Mouse (Mus musculus): Measurements from ENCODE around the gene Pkdcc. TPM values are rescaled to one million over a fixed set of nuclear protein-coding genes. Genes with fewer than 3 reads are reported as not detected.
A peak's percentile ranks its signal among the peaks of the same experiment; 100 is the strongest.

Gene Pkdcc
- polyA plus RNA-seq, 1 experiment from 2014 or later = 31.6 TPM

DNA sequence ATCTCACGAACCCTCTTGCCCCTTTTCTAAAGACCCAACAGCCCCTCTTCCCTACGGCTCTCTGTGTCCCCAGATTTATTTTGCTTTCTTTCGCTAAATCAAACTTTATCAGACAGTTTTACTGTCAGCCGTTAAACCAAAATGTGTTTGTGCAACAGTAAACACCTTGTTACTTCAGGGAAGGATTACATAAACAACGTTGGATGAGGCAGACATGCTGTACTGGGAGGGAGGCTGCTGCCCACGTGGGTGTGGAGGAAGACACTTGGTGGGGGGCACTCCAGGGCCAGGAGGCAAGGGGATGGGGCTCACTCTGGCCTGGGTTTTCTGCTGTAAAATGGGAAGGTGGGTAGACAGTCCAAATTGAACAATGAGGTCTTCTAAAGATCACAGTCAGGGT is 32.3 kb upstream of the Pkdcc start:
- peak; percentile 26 for ATAC-seq (ENCODE audit: low FRiP score, low TSS enrichment)
- H3K9me3 ChIP-seq (ENCODE audit: low read length) = peaks cover 7% of the 10 kb centered on the region
- WGBS = 22% methylated on average over 6 of the region's 6 CpGs
- H3K27ac ChIP-seq (ENCODE audit: low read length) = peak overlapping the region; percentile 57; the same call in 1 of the 2 replicates
- H3K4me1 ChIP-seq (ENCODE audit: insufficient read depth, low read length) = peaks cover 56% of the 10 kb centered on the region
- H3K36me3 ChIP-seq (ENCODE audit: insufficient read depth, low read length) = no peaks in the 10 kb centered on the region
- H3K4me2 ChIP-seq (replicated peaks; ENCODE audit: low read depth, low read length) = no peak overlapping the region
- no peak overlapping the region for H3K4me3 ChIP-seq (ENCODE audit: low read length)
- no peak overlapping the region for H3K9ac ChIP-seq (replicated peaks; ENCODE audit: low read length)
- no peaks in the 10 kb centered on the region for H3K27me3 ChIP-seq (ENCODE audit: insufficient read depth, low read length)

DNA sequence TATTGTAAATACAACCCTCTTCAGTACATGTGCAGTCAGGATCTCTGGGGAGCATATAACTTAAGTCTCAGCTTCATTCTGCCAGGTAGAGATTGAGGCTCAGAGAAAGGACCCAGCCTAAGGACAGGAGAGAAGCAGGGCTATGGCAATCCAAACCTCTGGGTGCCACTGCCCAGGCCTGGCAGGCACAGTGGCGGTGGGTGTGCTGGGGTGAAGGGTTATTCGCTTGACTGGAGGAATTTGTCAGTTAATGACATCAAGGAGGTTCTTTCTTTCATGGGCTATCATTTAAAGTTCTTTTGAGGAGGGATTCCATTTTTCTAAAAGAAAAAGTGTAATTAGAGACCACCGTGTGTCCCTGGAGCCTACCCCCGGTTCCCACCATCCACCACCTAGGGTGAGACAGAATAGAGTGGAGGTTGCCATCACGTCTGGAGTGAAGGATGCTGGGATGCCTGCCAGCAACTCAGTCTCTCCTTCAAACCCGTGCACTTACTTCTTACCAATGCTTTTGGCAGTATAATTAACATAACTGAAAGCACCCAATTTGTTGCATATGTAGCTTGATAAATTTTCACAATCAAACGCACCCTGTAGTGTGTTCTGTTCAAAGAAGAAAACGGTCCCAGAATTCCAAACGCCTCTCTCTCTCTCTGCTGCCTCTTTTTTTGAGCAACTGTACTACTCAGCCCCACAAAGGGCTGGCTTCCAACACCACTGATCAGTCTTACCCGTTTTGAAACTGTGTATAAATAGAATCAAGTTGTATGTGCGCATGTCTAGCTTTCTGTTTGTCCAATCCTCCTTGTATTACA is 27.1 kb upstream of the Pkdcc start:
- no peaks in the 10 kb centered on the region for H3K36me3 ChIP-seq (ENCODE audit: insufficient read depth, low read length)
- no peak overlapping the region for H3K9ac ChIP-seq (replicated peaks; ENCODE audit: low read length)
- no peak overlapping the region for H3K27ac ChIP-seq (ENCODE audit: low read length)
- ATAC-seq (ENCODE audit: low FRiP score, low TSS enrichment) = no peak
- H3K27me3 ChIP-seq (ENCODE audit: insufficient read depth, low read length) = no peaks in the 10 kb centered on the region
- H3K4me1 ChIP-seq (ENCODE audit: insufficient read depth, low read length) = peaks cover 13% of the 10 kb centered on the region
- H3K9me3 ChIP-seq (ENCODE audit: low read length) = peaks cover 7% of the 10 kb centered on the region
- no peak overlapping the region for H3K4me2 ChIP-seq (replicated peaks; ENCODE audit: low read depth, low read length)
- WGBS = 54% methylated on average over 11 of the region's 11 CpGs
- no peak overlapping the region for H3K4me3 ChIP-seq (ENCODE audit: low read length)

DNA sequence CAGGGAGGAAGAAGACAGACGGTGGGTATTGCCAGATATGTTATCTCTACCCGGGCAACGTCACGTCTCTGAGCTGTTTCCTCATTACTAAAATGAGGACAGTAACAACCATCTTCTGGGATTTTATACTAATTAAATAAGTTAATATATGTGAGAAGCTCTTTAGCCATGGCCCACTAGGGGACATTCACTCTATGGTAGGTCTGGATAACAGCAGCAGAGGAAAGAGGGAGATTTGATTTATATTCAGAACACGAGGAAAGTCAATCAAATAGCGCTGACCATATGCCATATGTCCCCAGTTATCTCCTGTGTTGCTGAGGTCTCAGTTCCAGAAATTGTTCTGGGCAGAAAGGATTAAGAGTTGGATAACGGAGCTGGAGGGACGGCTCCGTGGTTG is 24.3 kb upstream of the Pkdcc start:
- H3K27ac ChIP-seq (ENCODE audit: low read length) = no peak overlapping the region
- H3K4me3 ChIP-seq (ENCODE audit: low read length) = no peak overlapping the region
- 79% methylated on average over 9 of the region's 9 CpGs for WGBS
- H3K36me3 ChIP-seq (ENCODE audit: insufficient read depth, low read length) = no peaks in the 10 kb centered on the region
- no peaks in the 10 kb centered on the region for H3K27me3 ChIP-seq (ENCODE audit: insufficient read depth, low read length)
- H3K4me2 ChIP-seq (replicated peaks; ENCODE audit: low read depth, low read length) = no peak overlapping the region
- no peaks in the 10 kb centered on the region; the same call in 1 of the 2 replicates for H3K9me3 ChIP-seq (ENCODE audit: low read length)
- H3K9ac ChIP-seq (replicated peaks; ENCODE audit: low read length) = no peak overlapping the region
- H3K4me1 ChIP-seq (ENCODE audit: insufficient read depth, low read length) = 0 out of 2 replicates have a peak, but pooled peaks cover 4% of the 10 kb centered on the region
- no peak for ATAC-seq (ENCODE audit: low FRiP score, low TSS enrichment)

DNA sequence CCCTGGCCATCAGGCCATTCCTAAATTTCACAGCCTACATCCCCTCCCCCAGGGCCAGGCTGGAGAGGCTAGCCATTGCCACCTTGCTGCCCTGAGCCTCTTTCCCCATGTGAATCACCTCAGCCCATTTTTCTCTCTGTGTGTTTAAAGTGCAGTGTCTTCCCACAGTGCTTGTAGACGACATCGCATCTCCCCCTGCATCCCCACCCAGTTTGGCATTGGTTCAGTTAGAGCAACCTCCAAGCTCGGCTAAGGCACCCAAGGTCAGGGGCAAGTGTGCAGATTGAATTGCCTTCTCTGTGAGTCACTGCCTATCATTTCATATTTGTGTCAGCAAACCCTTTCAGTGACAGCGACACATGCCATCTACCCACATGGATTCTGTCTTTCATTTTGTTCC is 20.6 kb upstream of the Pkdcc start:
- H3K9ac ChIP-seq (replicated peaks; ENCODE audit: low read length) = no peak overlapping the region
- H3K9me3 ChIP-seq (ENCODE audit: low read length) = no peaks in the 10 kb centered on the region
- H3K4me1 ChIP-seq (ENCODE audit: insufficient read depth, low read length) = peaks cover 36% of the 10 kb centered on the region
- WGBS = 83% methylated on average over 4 of the region's 4 CpGs
- no peak overlapping the region for H3K27ac ChIP-seq (ENCODE audit: low read length)
- H3K4me2 ChIP-seq (replicated peaks; ENCODE audit: low read depth, low read length) = no peak overlapping the region
- H3K27me3 ChIP-seq (ENCODE audit: insufficient read depth, low read length) = no peaks in the 10 kb centered on the region
- no peak overlapping the region for H3K4me3 ChIP-seq (ENCODE audit: low read length)
- no peak for ATAC-seq (ENCODE audit: low FRiP score, low TSS enrichment)
- no peaks in the 10 kb centered on the region for H3K36me3 ChIP-seq (ENCODE audit: insufficient read depth, low read length)

DNA sequence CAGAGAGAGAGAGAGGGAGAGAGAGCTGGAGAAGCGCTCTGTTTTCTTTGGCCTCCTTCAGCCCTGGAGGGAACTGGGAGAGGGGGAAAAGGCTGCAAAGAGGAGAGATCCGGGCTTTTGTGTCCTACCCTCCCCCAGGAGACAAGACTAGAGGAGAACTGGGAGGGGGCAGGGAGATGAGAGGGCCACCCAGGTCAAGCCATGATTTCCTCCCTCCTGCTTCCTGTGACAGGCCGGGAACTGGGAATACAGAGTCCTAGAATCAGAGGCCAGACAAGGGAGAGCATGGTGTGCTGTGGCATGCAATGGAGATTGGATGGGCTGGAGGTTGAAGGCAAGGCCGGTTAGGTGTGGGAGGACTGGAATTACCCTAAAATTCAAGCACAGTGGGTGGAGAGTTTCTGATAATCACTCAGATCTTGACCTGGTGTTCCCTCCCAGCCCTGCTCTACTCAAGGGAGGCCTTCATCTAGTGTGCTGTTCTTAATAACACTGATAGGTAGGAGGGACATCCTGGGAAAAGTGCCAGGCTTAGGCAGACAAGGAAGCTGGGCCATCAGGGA is 17.6 kb upstream of the Pkdcc start:
- H3K27ac ChIP-seq (ENCODE audit: low read length) = peak overlapping the region; percentile 93

DNA sequence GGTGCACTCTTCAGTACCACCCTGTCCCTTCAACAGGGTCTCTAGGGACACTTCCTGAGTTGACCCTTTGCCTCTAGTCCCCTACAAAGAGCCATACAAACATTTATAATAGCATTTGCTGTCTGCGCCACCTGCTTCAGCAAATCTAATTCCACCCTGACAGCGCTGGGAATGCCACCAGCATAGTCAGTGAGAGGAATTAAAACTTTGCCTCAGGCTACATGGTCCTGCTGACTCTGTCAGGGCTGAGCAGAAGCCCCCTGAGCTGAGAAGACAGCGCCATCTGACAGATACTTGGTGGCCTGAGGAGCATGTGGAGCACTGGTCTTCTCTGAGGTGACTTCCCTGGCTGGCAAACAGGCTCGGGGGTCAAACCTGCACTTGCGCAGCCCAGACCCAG is 14.6 kb upstream of the Pkdcc start:
- 83% methylated on average over 5 of the region's 5 CpGs for WGBS
- peaks cover 73% of the 10 kb centered on the region for H3K4me1 ChIP-seq (ENCODE audit: insufficient read depth, low read length)
- no peak for ATAC-seq (ENCODE audit: low FRiP score, low TSS enrichment)
- H3K9ac ChIP-seq (replicated peaks; ENCODE audit: low read length) = no peak overlapping the region
- no peaks in the 10 kb centered on the region for H3K9me3 ChIP-seq (ENCODE audit: low read length)
- no peak overlapping the region for H3K27ac ChIP-seq (ENCODE audit: low read length)
- no peaks in the 10 kb centered on the region for H3K36me3 ChIP-seq (ENCODE audit: insufficient read depth, low read length)
- H3K4me2 ChIP-seq (replicated peaks; ENCODE audit: low read depth, low read length) = no peak overlapping the region
- no peak overlapping the region for H3K4me3 ChIP-seq (ENCODE audit: low read length)
- no peaks in the 10 kb centered on the region for H3K27me3 ChIP-seq (ENCODE audit: insufficient read depth, low read length)

More for the DNA sequence above, 17.6 kb upstream of the Pkdcc start:
- peaks cover 56% of the 10 kb centered on the region for H3K4me1 ChIP-seq (ENCODE audit: insufficient read depth, low read length)
- no peak overlapping the region for H3K4me3 ChIP-seq (ENCODE audit: low read length)
- H3K36me3 ChIP-seq (ENCODE audit: insufficient read depth, low read length) = no peaks in the 10 kb centered on the region
- 9% methylated on average over 4 of the region's 4 CpGs for WGBS
- peak overlapping the region; percentile 39; the same call in 1 of the 2 replicates for H3K9ac ChIP-seq (replicated peaks; ENCODE audit: low read length)
- ATAC-seq (ENCODE audit: low FRiP score, low TSS enrichment) = peak; percentile 88
- no peaks in the 10 kb centered on the region for H3K9me3 ChIP-seq (ENCODE audit: low read length)
- no peaks in the 10 kb centered on the region for H3K27me3 ChIP-seq (ENCODE audit: insufficient read depth, low read length)
- 0 out of 2 replicates have a peak overlapping the region, but pooled peaks have one; percentile 12 for H3K4me2 ChIP-seq (replicated peaks; ENCODE audit: low read depth, low read length)

DNA sequence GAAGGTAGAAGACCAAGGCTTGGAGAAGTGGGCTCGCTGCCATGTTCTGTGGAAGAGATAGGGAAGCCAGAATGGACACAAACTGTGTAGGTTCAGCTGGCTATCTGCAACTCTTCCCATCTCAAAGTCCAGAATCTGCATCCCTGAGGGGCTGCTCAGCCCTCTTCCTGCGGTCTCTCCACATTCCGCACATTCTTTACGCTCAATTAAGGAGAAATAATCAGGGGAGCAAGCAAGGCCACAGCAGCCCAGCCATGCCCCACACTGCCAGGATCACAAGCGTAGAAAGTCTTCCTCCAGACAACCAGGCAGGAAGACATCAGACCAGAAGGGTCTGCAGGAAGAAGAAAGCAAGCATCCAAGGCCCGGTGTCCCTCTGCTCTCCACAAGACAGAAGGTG is 13.8 kb upstream of the Pkdcc start:
- Histone ChIP-seq H3K9ac (replicated peaks; ENCODE audit: low read length) (no peak overlapping the region), H3K4me3 (ENCODE audit: low read length) (no peak overlapping the region), H3K36me3 (ENCODE audit: insufficient read depth, low read length) (no peaks in the 10 kb centered on the region), H3K27ac (ENCODE audit: low read length) (peak overlapping the region; percentile 70), H3K4me1 (ENCODE audit: insufficient read depth, low read length) (peaks cover 70% of the 10 kb centered on the region), H3K4me2 (replicated peaks; ENCODE audit: low read depth, low read length) (no peak overlapping the region), H3K27me3 (ENCODE audit: insufficient read depth, low read length) (no peaks in the 10 kb centered on the region), H3K9me3 (ENCODE audit: low read length) (no peaks in the 10 kb centered on the region)
- 22% methylated on average over 6 of the region's 6 CpGs for WGBS
- peak; percentile 33; the same call in 1 of the 2 replicates for ATAC-seq (ENCODE audit: low FRiP score, low TSS enrichment)

DNA sequence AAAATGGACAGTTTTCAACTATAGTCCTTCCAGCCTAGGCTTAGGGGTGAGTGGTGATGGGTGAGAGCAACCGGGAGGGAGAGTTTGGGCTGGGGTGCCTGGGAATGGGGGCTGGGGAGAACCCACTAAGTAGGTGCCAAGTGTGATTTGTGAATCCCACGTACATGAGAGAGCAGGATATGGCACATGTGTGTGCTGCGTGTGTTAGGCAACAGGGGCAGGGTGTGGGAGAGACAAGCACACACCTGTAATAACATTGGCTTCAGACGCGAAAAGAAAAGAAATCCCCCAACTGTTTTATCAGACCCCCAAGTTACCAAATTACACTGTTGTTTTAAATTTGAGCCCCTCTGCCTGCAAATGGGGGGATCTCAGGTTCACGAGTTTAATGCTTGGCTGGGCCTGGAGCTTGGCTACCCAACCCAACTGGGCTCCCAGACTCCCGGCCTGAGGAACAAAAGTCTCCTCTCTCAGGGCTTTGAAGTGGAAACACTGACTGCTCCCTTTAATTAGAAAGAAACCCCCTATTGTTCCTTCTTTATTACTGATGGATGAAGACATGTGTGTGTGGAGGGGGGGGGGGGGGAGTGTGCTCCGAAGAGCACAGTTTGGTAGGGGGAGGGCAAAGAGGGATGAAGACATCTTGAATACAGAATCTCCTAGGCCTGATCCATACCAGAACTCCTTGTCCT is 11.3 kb upstream of the Pkdcc start:
- peaks cover 48% of the 10 kb centered on the region for H3K4me1 ChIP-seq (ENCODE audit: insufficient read depth, low read length)
- H3K9me3 ChIP-seq (ENCODE audit: low read length) = no peaks in the 10 kb centered on the region

DNA sequence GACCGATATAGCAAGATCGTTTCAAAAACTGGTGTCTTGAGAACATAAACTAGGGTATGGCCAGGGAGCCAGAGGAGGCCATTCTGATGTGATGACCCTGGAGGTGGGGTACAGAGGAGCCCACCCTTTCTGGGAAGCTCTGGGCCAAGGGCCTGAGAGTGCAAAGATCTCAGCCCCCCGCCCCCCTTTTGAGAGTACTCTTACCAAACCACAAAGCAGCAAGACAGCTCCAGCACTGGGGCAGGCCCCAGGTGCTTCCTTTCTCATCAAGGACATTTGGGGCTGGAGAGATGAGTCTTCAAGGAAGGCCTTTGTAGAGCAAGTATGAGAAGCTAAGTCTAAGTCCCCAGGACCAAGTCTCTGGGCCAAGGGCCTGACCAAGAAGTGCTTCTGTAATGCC is 7.8 kb upstream of the Pkdcc start:
- Histone ChIP-seq H3K27ac (ENCODE audit: low read length) (no peak overlapping the region), H3K9ac (replicated peaks; ENCODE audit: low read length) (no peak overlapping the region), H3K27me3 (ENCODE audit: insufficient read depth, low read length) (no peaks in the 10 kb centered on the region), H3K4me1 (ENCODE audit: insufficient read depth, low read length) (peaks cover 17% of the 10 kb centered on the region), H3K4me2 (replicated peaks; ENCODE audit: low read depth, low read length) (no peak overlapping the region), H3K9me3 (ENCODE audit: low read length) (no peaks in the 10 kb centered on the region), H3K4me3 (ENCODE audit: low read length) (no peak overlapping the region), H3K36me3 (ENCODE audit: insufficient read depth, low read length) (no peaks in the 10 kb centered on the region)
- no peak for ATAC-seq (ENCODE audit: low FRiP score, low TSS enrichment)
- 92% methylated on average over 3 of the region's 3 CpGs for WGBS

More for the DNA sequence above, 11.3 kb upstream of the Pkdcc start:
- WGBS = 20% methylated on average over 8 of the region's 8 CpGs
- Histone ChIP-seq H3K4me3 (ENCODE audit: low read length) (no peak overlapping the region), H3K4me2 (replicated peaks; ENCODE audit: low read depth, low read length) (peak overlapping the region; percentile 19; the same call in 1 of the 2 replicates), H3K9ac (replicated peaks; ENCODE audit: low read length) (peak overlapping the region; percentile 37; the same call in 1 of the 2 replicates), H3K27me3 (ENCODE audit: insufficient read depth, low read length) (no peaks in the 10 kb centered on the region), H3K36me3 (ENCODE audit: insufficient read depth, low read length) (no peaks in the 10 kb centered on the region), H3K27ac (ENCODE audit: low read length) (peak overlapping the region; percentile 92)
- ATAC-seq (ENCODE audit: low FRiP score, low TSS enrichment) = peak; percentile 73

Measured in kidney, embryonic 16.5 days (tissue).